Mouse (Mus musculus) frontal cortex, postnatal 25 days (tissue): ENCODE results near the gene Atg4b.
"Not testable (repeated sequence)": the region's sequence is repeated elsewhere in the genome, so short reads cannot be mapped to it uniquely, and the experiment has no call there.

Experiments
- DNase-seq, 2 experiments: peaks; one replicate each; pipeline ENCODE4 v3.0.0; 2022; ENCODE audit warnings: low spot score in 2 of 2

Atg4b gene

GRCm38 (mm10) chr1:93817823-93818532 is 66.7 kb downstream of the Atg4b start:
- no peak for DNase-seq

GRCm38 (mm10) chr1:93818722-93819121 is 67.4 kb downstream of the Atg4b start:
- DNase-seq = no peak

- DNase-seq = no peak
These were observed 72.6 kb downstream of the Atg4b start for GRCm38 (mm10) chr1:93823796-93824495.

- no peak for DNase-seq
These were observed 73.3 kb downstream of the Atg4b start, which contains the start of gene D2hgdh for GRCm38 (mm10) chr1:93824609-93825008. TSS of gene D2hgdh (plus strand) at chr1:93824909.

GRCm38 (mm10) chr1:93825105-93825674 is 73.9 kb downstream of the Atg4b start:
- peak; percentile 93 to 95 for DNase-seq

- no peak for DNase-seq
These were observed 74.7 kb downstream of the Atg4b start for GRCm38 (mm10) chr1:93825771-93826539.

GRCm38 (mm10) chr1:93826540-93826835 is 75.2 kb downstream of the Atg4b start:
- no peak for DNase-seq

GRCm38 (mm10) chr1:93832754-93833360 is 81.6 kb downstream of the Atg4b start:
- DNase-seq = not testable (repeated sequence)

- DNase-seq = no peak
These were observed 83.4 kb downstream of the Atg4b start for GRCm38 (mm10) chr1:93834671-93835150.

- DNase-seq = no peak
These were observed 83.9 kb downstream of the Atg4b start for GRCm38 (mm10) chr1:93835211-93835610.

- DNase-seq = no peak
These were observed 84.7 kb downstream of the Atg4b start for GRCm38 (mm10) chr1:93835876-93836531.

- no peak for DNase-seq
These were observed 85.2 kb downstream of the Atg4b start for GRCm38 (mm10) chr1:93836532-93836913.

GRCm38 (mm10) chr1:93837335-93837734 is 86.0 kb downstream of the Atg4b start:
- no peak for DNase-seq

GRCm38 (mm10) chr1:93838569-93838968 is 87.3 kb downstream of the Atg4b start:
- not testable (repeated sequence) for DNase-seq
